Mouse (Mus musculus) cortical plate, adult 2 months (tissue): ENCODE measurements around the gene Pabpn1l.

ENCODE experiments used
- CTCF ChIP-seq: fragments of 200-500 bp; IDR thresholded peaks from 2 replicates; pipeline ENCODE4 v1.5.1; 2011; ENCODE audit warnings: mild to moderate bottlenecking, control low read depth, low read length; ENCODE audit not compliant: insufficient read depth; ENCODE audit errors: extremely low read depth
- POLR2A ChIP-seq: fragments of 200-500 bp; IDR thresholded peaks from 2 replicates; pipeline ENCODE4 v1.6.1; 2011; ENCODE audit warnings: mild to moderate bottlenecking, low read length, control low read depth; ENCODE audit not compliant: insufficient read depth; ENCODE audit errors: extremely low read depth

- TF ChIP-seq POLR2A: no peak
- TF ChIP-seq CTCF: no peak
These were observed 2.1 kb upstream of the Pabpn1l start for GRCm38 (mm10) chr8:122624653-122625052.
